Mouse (Mus musculus) olfactory bulb, adult 2 months (tissue): ENCODE measurements around the gene Hist1h1d.
"Not testable (repeated sequence)": the region's sequence is repeated elsewhere in the genome, so short reads cannot be mapped to it uniquely, and the experiment has no call there.

ENCODE experiments used
- CTCF ChIP-seq: fragments of 200-500 bp; IDR thresholded peaks from 2 replicates; pipeline ENCODE4 v1.5.1; 2012; ENCODE audit warnings: low read depth, mild to moderate bottlenecking, low read length, moderate library complexity; ENCODE audit not compliant: insufficient read depth
- POLR2A ChIP-seq: fragments of 200-500 bp; IDR thresholded peaks from 2 replicates; pipeline ENCODE4 v1.6.1; 2012; ENCODE audit warnings: mild to moderate bottlenecking, low read depth, low read length, moderate library complexity; ENCODE audit not compliant: insufficient read depth

DNA sequence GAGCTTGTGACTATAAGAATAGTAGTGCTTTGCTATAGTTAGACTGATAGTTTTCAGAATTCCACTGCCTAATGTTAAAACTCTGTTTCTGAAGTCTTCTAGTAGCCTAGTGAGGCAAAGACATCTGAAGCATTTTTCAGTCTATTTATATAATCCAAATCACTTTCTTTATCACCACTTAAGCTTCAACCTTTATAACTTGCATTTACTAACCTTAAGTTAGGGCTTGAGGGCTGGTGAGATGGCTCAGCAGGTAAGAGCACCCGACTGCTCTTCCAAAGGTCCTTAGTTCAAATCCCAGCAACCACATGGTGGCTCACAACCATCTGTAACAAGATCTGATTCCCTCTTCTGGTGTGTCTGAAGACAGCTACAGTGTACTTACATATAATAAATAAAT, 13.2 kb upstream of the Hist1h1d start:
- not testable (repeated sequence) for TF ChIP-seq POLR2A, CTCF
